Mouse (Mus musculus): ENCODE data around the gene Lrrc23. TPM values are rescaled to one million over a fixed set of nuclear protein-coding genes. Genes with fewer than 3 reads are reported as not detected.
A peak's percentile ranks its signal among the peaks of the same experiment; 100 is the strongest.
"Not testable (repeated sequence)": the region's sequence is repeated elsewhere in the genome, so short reads cannot be mapped to it uniquely, and the experiment has no call there.

Gene Lrrc23
- polyA plus RNA-seq, 1 experiment from 2014 or later, result 0.17 TPM

DNA sequence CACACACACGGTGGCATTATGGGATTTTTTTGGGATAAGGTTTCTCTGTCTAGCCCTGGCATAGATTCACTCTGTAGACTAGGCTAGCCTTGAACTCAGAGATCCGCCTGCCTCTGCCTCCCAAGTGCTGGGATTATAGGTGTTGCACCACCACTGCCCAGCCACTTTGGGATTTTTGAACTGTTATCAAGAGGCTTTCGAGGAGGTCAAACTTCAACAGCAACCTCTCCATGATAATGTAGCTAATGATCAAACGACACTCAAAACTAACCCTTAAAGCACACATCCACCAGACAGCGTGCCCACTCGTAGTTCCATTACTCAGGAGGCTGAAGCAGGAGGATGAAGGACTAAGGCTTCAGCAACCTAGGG lies 28.4 kb upstream of the Lrrc23 start:
- Histone ChIP-seq H3K4me1 (ENCODE audit: insufficient read depth) (peaks cover 15% of the 10 kb centered on the region; the same call in 1 of the 2 replicates), H3K27me3 (ENCODE audit: insufficient read depth, low read length) (no peaks in the 10 kb centered on the region), H3K9ac (peak overlapping the region; percentile 68; the same call in 1 of the 2 replicates), H3K4me2 (peak overlapping the region; percentile 98), H3K36me3 (ENCODE audit: insufficient read depth) (peaks cover 28% of the 10 kb centered on the region), H3K27ac (ENCODE audit: low read depth) (peak overlapping the region; percentile 90), H3K4me3 (ENCODE audit: low read depth, low read length) (peak overlapping the region; percentile 59), H3K9me3 (ENCODE audit: low read depth, low read length) (no peaks in the 10 kb centered on the region)
- 57% methylated on average over 6 of the region's 6 CpGs for WGBS
- no peak for DNase-seq
- no peak for ATAC-seq (ENCODE audit: insufficient read depth)
- TF ChIP-seq CTCF (IDR thresholded peaks at IDR 0.05; ENCODE audit: low read depth), result no peak

- H3K9ac ChIP-seq, result no peak overlapping the region
- no peaks in the 10 kb centered on the region for H3K27me3 ChIP-seq (ENCODE audit: insufficient read depth, low read length)
- peaks cover 26% of the 10 kb centered on the region for H3K36me3 ChIP-seq (ENCODE audit: insufficient read depth)
- no peak for TF ChIP-seq CTCF (IDR thresholded peaks at IDR 0.05; ENCODE audit: low read depth)
- DNase-seq, result no peak
- H3K27ac ChIP-seq (ENCODE audit: low read depth), result no peak overlapping the region
- no peak overlapping the region for H3K4me2 ChIP-seq
- 84% methylated on average over 4 of the region's 4 CpGs for WGBS
- no peaks in the 10 kb centered on the region for H3K9me3 ChIP-seq (ENCODE audit: low read depth, low read length)
- no peak for ATAC-seq (ENCODE audit: insufficient read depth)
- no peak overlapping the region for H3K4me3 ChIP-seq (ENCODE audit: low read depth, low read length)
- H3K4me1 ChIP-seq (ENCODE audit: insufficient read depth), result peaks cover 11% of the 10 kb centered on the region; the same call in 1 of the 2 replicates
Observed at GRCm38 (mm10) chr6:124807366-124807765, 27.8 kb upstream of the Lrrc23 start.

DNA sequence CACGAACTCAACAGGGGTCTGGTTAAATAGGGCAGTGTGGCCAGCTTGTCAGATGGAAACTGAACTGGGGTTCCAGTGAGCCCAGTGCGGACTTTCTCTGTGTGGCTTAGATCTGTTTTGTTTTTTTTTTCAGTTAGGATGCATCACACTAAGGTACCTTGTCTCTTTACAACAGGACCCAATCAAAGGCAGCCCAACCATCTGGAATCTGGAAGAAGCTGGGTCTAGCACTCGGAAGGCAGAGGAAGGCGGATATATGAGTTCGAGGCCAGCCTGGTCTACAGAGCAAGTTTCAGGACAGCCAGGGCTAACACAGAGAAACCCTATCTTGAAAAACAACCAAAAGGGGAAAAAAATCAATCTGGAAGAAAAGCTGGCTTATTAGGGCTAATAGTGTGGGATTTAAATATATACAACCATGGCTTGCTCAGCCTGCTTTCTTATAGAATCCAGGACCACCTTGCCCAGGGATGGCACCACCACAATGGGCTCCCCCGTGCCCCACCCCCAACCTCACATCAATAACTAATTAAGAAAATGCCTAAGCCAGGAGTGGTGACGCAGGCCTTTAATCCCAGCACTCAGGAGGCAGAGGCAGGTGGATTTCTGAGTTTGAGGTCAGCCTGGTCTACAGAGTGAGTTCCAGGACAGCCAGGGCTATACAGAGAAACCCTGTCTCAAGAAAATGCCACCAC lies 27.1 kb upstream of the Lrrc23 start:
- 79% methylated on average over 7 of the region's 7 CpGs for WGBS
- ATAC-seq (ENCODE audit: insufficient read depth) (no peak), DNase-seq (no peak)
- Histone ChIP-seq H3K4me1 (ENCODE audit: insufficient read depth) (0 out of 2 replicates have a peak, but pooled peaks cover 7% of the 10 kb centered on the region), H3K36me3 (ENCODE audit: insufficient read depth) (peaks cover 18% of the 10 kb centered on the region), H3K9me3 (ENCODE audit: low read depth, low read length) (no peaks in the 10 kb centered on the region), H3K4me2 (peak overlapping the region; percentile 65), H3K27ac (ENCODE audit: low read depth) (peak overlapping the region; percentile 78), H3K4me3 (ENCODE audit: low read depth, low read length) (peak overlapping the region; percentile 38), H3K9ac (0 out of 2 replicates have a peak overlapping the region, but pooled peaks have one; percentile 9), H3K27me3 (ENCODE audit: insufficient read depth, low read length) (no peaks in the 10 kb centered on the region)
- no peak for TF ChIP-seq CTCF (IDR thresholded peaks at IDR 0.05; ENCODE audit: low read depth)

GRCm38 (mm10) chr6:124805341-124806321 lies 26.1 kb upstream of the Lrrc23 start:
- Histone ChIP-seq H3K4me1 (ENCODE audit: insufficient read depth) (0 out of 2 replicates have a peak, but pooled peaks cover 7% of the 10 kb centered on the region), H3K27me3 (ENCODE audit: insufficient read depth, low read length) (no peaks in the 10 kb centered on the region), H3K9me3 (ENCODE audit: low read depth, low read length) (no peaks in the 10 kb centered on the region), H3K36me3 (ENCODE audit: insufficient read depth) (peaks cover 10% of the 10 kb centered on the region), H3K9ac (peak overlapping the region; percentile 35), H3K27ac (ENCODE audit: low read depth) (peak overlapping the region; percentile 78), H3K4me2 (peak overlapping the region; percentile 65), H3K4me3 (ENCODE audit: low read depth, low read length) (peak overlapping the region; percentile 38)
- peak; percentile 56 for TF ChIP-seq CTCF (IDR thresholded peaks at IDR 0.05; ENCODE audit: low read depth)
- ATAC-seq (ENCODE audit: insufficient read depth) (peak; percentile 76), DNase-seq (peak; percentile 94)
- 1% methylated on average over 34 of the region's 34 CpGs for WGBS

GRCm38 (mm10) chr6:124804341-124804740 lies 24.8 kb upstream of the Lrrc23 start:
- Histone ChIP-seq H3K4me3 (ENCODE audit: low read depth, low read length) (no peak overlapping the region), H3K27ac (ENCODE audit: low read depth) (no peak overlapping the region), H3K27me3 (ENCODE audit: insufficient read depth, low read length) (no peaks in the 10 kb centered on the region), H3K36me3 (ENCODE audit: insufficient read depth) (no peaks in the 10 kb centered on the region), H3K9me3 (ENCODE audit: low read depth, low read length) (no peaks in the 10 kb centered on the region), H3K4me2 (no peak overlapping the region), H3K9ac (no peak overlapping the region), H3K4me1 (ENCODE audit: insufficient read depth) (0 out of 2 replicates have a peak, but pooled peaks cover 3% of the 10 kb centered on the region)
- ATAC-seq (ENCODE audit: insufficient read depth), result no peak
- no peak for DNase-seq
- TF ChIP-seq CTCF (IDR thresholded peaks at IDR 0.05; ENCODE audit: low read depth), result no peak
- 88% methylated on average over 3 of the region's 3 CpGs for WGBS

GRCm38 (mm10) chr6:124803691-124804090 lies 24.2 kb upstream of the Lrrc23 start:
- not testable (repeated sequence) for H3K4me3 ChIP-seq (ENCODE audit: low read depth, low read length); H3K36me3 ChIP-seq (ENCODE audit: insufficient read depth); DNase-seq; H3K9me3 ChIP-seq (ENCODE audit: low read depth, low read length); H3K9ac ChIP-seq; H3K4me2 ChIP-seq; ATAC-seq (ENCODE audit: insufficient read depth); H3K27ac ChIP-seq (ENCODE audit: low read depth); H3K4me1 ChIP-seq (ENCODE audit: insufficient read depth); H3K27me3 ChIP-seq (ENCODE audit: insufficient read depth, low read length)
- 91% methylated on average over 4 of the region's 4 CpGs for WGBS

DNA sequence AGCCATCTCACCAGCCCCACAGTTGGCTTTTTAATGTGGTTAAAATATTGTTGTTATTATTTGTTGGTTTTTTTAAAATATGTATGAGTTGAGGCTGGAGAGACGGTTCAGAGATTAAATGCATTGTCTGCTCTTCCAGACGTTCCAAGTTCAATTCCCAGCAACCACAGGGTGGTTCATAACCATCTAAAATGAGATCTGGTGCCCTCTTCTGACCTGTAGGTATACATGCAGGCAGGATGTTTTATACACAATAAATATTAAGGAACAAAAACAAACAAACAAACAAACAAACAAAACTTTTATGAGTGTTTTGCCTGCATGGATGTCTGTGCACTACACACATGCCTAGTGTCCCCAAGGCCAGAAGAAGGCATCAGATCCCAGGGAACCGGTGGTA lies 23.5 kb upstream of the Lrrc23 start:
- Histone ChIP-seq H3K27ac (ENCODE audit: low read depth) (no peak overlapping the region), H3K36me3 (ENCODE audit: insufficient read depth) (no peaks in the 10 kb centered on the region), H3K9me3 (ENCODE audit: low read depth, low read length) (no peaks in the 10 kb centered on the region), H3K27me3 (ENCODE audit: insufficient read depth, low read length) (no peaks in the 10 kb centered on the region), H3K4me1 (ENCODE audit: insufficient read depth) (0 out of 2 replicates have a peak, but pooled peaks cover 3% of the 10 kb centered on the region), H3K4me2 (no peak overlapping the region), H3K9ac (no peak overlapping the region), H3K4me3 (ENCODE audit: low read depth, low read length) (no peak overlapping the region)
- DNase-seq (no peak), ATAC-seq (ENCODE audit: insufficient read depth) (no peak)
- 77% methylated on average over 3 of the region's 3 CpGs for WGBS
- TF ChIP-seq CTCF (IDR thresholded peaks at IDR 0.05; ENCODE audit: low read depth), result no peak

- DNase-seq, result peak; percentile 26
- H3K9ac ChIP-seq; H3K9me3 ChIP-seq (ENCODE audit: low read depth, low read length); ATAC-seq (ENCODE audit: insufficient read depth); H3K4me1 ChIP-seq (ENCODE audit: insufficient read depth); H3K27ac ChIP-seq (ENCODE audit: low read depth); H3K27me3 ChIP-seq (ENCODE audit: insufficient read depth, low read length); H3K36me3 ChIP-seq (ENCODE audit: insufficient read depth): not testable (repeated sequence)
- peak overlapping the region; percentile 22; the same call in 1 of the 2 replicates for H3K4me3 ChIP-seq (ENCODE audit: low read depth, low read length)
- peak overlapping the region; percentile 53 for H3K4me2 ChIP-seq
- WGBS, result 9% methylated on average over 5 of the region's 9 CpGs
Observed at GRCm38 (mm10) chr6:124802400-124802799, 22.9 kb upstream of the Lrrc23 start.

All from lung, embryonic 14.5 days (tissue).